Mouse (Mus musculus) T-cell, adult 2 months (primary cell): Measurements from ENCODE around the gene Ulk4.

Experiments used
- DNase-seq: peaks from one replicate; pipeline ENCODE4 v3.0.0; 2022; ENCODE audit warnings: low spot score

Gene Ulk4

DNA sequence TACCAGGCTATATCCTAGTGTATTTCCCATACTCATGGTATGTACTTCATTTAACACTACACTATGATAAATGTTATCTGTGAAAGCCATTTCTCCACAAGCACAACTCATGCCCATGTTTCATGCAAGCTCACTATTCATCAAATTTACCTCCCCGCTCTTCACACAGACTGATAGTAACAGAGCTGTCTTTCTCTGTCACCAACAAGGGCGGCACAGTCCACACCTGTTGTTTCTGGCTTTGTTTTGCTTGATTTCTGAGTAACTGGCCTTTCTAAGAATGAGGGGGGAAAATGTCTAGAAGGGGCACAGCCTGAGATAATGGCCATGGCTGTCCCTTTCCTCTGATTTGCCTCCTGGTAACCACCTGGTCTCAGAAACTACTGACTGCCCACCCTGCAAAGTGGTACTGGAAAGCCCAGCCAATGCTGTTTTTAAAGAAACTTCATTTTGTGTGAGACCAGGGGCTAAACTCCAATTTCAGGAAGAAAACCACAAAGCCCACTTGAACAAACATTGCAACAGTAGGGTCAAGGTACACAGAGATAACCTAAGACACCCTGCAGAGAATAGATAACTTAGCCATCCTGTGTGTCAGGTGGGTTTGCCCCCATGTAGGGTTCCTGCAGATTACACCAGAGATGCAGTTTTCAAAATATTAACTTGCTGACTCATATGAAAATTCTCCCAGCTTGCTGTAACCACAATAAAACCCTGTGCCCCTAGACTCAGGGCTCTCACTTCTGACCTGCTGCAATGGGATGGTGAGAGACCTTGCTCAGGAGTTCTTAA, 258.3 kb downstream of the Ulk4 start:
- DNase-seq: no peak

- no peak for DNase-seq
Observed at GRCm38 (mm10) chr9:121015810-121016502, 261.0 kb downstream of the Ulk4 start.

GRCm38 (mm10) chr9:121011540-121011939, 265.5 kb downstream of the Ulk4 start:
- no peak for DNase-seq

GRCm38 (mm10) chr9:121010544-121010943, 266.5 kb downstream of the Ulk4 start:
- DNase-seq: peak; percentile 24

- DNase-seq: no peak
Observed at GRCm38 (mm10) chr9:121005961-121006360, 271.0 kb downstream of the Ulk4 start.

- no peak for DNase-seq
Observed at GRCm38 (mm10) chr9:121001681-121002540, 275.1 kb downstream of the Ulk4 start.

GRCm38 (mm10) chr9:121000641-121001320, 276.2 kb downstream of the Ulk4 start:
- DNase-seq: no peak

DNA sequence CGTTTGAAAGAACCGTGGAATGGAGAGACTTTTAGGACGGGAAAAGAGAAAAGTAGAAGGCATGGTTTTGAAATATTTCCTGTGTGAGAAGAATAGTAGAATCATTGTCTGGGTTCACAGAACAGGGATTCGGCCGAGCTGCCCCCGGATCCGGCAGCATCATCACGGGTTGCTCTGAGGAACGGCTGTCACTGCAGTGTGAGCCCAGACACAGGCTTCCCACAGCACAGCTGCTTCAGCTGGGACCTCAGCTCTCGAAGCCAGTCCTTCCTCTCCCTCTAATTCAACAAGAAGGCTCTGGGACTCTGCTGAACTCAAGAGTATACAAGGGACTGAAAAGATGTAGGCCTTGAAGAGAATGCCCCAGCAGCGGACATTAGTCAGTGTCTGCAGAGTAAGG, 278.3 kb downstream of the Ulk4 start:
- no peak for DNase-seq

GRCm38 (mm10) chr9:120994223-120995155, 282.5 kb downstream of the Ulk4 start:
- no peak for DNase-seq

DNA sequence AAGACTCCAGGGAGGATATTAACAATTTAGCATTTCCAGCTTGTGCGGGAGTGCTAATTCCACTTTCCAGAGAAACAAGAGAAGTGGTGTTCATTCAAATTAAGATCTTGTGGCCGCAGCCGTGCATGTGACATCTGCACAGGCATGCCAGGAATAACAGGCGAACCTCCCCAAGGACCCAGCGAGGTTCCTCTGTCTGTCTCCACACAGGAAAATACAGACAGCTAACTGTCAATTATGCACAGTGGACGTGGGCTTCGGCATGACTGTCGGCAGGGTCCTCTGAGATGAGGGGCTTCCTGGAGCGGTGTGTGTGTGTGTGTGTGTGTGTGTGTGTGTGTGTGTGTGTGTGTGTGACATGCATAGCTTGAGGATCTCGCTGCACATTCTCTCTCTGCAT, 284.0 kb downstream of the Ulk4 start:
- DNase-seq: no peak

DNA sequence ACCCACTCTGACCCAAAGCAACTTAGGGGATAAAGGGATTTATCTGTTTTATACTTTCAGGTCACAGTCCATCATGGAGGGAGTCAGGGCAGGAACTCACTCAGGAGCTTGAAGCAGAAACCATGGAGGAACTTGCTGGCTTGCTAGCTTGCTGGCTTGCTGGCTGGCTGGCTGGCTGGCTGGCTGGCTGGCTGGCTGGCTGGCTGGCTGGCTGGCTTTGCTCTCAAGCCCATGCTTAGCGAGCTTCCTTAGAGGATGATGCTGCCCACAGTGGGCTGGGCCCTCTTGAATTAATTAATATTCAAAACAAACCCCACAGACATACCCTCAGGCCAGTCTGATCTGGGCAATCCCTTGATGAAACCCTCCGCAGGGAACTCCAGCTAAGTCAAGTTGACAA, 285.2 kb downstream of the Ulk4 start:
- no peak for DNase-seq

GRCm38 (mm10) chr9:120989806-120990700, 286.9 kb downstream of the Ulk4 start:
- DNase-seq: no peak

GRCm38 (mm10) chr9:120988088-120988487, 288.9 kb downstream of the Ulk4 start:
- no peak for DNase-seq

DNA sequence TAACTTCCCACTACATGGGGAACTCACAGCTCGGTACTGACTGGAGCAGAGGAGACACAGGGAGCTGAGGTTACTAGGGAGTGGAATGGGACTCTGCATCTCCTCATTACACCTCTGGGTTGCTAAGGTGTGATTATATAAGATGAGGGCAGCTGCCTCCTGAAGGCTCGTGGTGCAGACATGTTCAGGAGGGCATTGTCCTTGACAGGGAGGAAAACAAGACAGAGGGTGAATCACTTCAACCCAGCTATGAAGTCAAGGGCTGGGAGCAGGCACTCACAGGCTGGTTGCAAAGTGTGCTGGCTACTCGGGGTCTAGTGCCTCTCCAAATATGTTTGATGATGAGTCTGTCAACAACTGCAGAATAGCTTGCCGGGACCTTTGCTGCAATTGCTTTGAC, 290.0 kb downstream of the Ulk4 start:
- DNase-seq: no peak

- no peak for DNase-seq
Observed at GRCm38 (mm10) chr9:120986255-120986654, 290.7 kb downstream of the Ulk4 start.

DNA sequence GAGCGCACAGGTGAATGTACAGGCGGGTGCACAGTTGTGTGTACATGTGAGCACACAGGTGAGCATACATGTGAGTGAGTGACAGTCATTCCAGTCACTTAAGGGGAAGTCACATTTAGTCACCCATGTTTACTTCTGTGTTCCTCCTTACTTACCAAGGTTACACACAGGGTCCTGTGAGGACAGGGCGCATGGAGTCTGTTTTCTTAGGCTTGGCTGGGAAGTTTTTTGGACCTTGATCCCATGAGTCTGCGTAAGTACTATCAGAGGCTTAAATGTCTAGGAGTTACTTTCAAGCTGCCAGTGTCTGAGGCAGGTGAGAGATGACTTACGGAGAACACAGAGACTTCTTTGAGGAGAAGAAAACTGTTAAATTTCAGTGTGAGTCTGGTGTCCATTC, 291.5 kb downstream of the Ulk4 start:
- no peak for DNase-seq

GRCm38 (mm10) chr9:120985009-120985408, 292.0 kb downstream of the Ulk4 start:
- no peak for DNase-seq

DNA sequence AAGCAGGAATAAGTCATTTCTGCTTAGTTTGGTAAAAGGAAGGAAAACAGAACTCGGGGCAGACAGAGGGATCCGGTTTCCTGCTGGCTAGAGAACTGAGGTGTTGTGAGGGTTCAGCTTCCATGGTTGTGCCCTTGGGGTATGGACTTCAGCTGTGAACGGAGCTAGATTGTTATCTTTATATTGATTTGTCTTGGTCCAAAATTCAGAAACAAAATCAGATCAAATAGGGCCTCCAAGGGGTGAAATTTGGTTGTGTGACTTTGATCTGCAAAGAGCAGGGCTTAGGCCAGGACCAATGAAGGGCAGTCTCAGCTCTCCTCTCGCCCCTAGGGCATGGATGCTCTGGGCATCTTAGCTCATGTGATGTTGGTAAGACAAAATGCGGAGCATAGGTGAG, 292.5 kb downstream of the Ulk4 start:
- no peak for DNase-seq

DNA sequence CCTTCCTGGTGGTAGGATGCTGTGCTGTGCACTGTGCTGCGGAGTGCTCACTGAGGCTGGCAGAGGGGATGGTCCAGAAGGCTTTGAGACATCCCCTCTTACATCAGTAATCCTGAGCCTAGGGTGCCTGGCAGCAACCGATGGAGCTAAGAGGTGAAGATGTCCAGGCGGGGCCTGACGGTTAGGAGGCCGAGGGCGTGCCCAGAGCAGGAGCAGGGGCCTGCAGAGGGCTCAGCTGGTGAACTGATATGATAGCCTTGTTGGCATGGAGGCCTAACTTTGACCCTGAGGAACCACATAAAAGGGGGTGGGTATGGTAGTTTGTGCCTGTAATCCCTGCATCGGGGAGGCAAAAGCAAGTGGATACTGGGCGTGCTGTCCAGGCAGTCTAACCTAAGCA, 293.1 kb downstream of the Ulk4 start:
- DNase-seq: no peak

GRCm38 (mm10) chr9:120981777-120982176, 295.2 kb downstream of the Ulk4 start:
- DNase-seq: no peak
